Mouse (Mus musculus) lung, postnatal 0 days (tissue): ENCODE measurements around the gene Gm10663. TPM values are rescaled to one million over a fixed set of nuclear protein-coding genes. Genes with fewer than 3 reads are reported as not detected.

Source experiments
- ATAC-seq: fragments of 200-750 bp; cut with Nextera tagmentation; 2 replicates; pipeline ENCODE4 v1.8.0; 2017; ENCODE audit warnings: moderate library complexity
- DNase-seq: peaks from one replicate; pipeline ENCODE4 v3.0.0-alpha.2; 2016; ENCODE audit warnings: low spot score
- H3K27ac ChIP-seq: fragments of 300-500 bp; sonication (generic); 2 replicates; pipeline ENCODE4 v1.5.1; 2014; ENCODE audit warnings: antibody characterized with exemption, mild to moderate bottlenecking, low read length, mixed read lengths
- H3K27me3 ChIP-seq: fragments of 300-500 bp; sonication (generic); replicated peaks from 2 replicates; pipeline ENCODE4 v1.6.1; 2014; ENCODE audit warnings: low read length, mixed read lengths; ENCODE audit not compliant: insufficient read depth
- H3K36me3 ChIP-seq: fragments of 300-500 bp; sonication (generic); 2 replicates; pipeline ENCODE4 v1.6.1; 2014; ENCODE audit warnings: low read length, mixed read lengths; ENCODE audit not compliant: insufficient read depth
- H3K4me1 ChIP-seq: fragments of 300-500 bp; sonication (generic); 2 replicates; pipeline ENCODE4 v1.6.1; 2014; ENCODE audit warnings: antibody characterized with exemption, low read depth, low read length, mixed read lengths; ENCODE audit not compliant: insufficient read depth
- H3K4me2 ChIP-seq: fragments of 300-500 bp; sonication (generic); replicated peaks from 2 replicates; pipeline ENCODE4 v1.6.1; 2014; ENCODE audit warnings: low read depth, mild to moderate bottlenecking, low read length, moderate library complexity, mixed read lengths
- H3K4me3 ChIP-seq: fragments of 300-500 bp; sonication (generic); 2 replicates; pipeline ENCODE4 v1.5.1; 2014; ENCODE audit warnings: low read depth, low read length
- H3K9ac ChIP-seq: fragments of 300-500 bp; sonication (generic); replicated peaks from 2 replicates; pipeline ENCODE4 v1.6.1; 2014; ENCODE audit warnings: low read depth, mild to moderate bottlenecking
- H3K9me3 ChIP-seq: fragments of 300-500 bp; sonication (generic); 2 replicates; pipeline ENCODE4 v1.6.1; 2016; ENCODE audit warnings: low read length, mixed read lengths
- CTCF ChIP-seq: IDR thresholded peaks from 2 replicates; pipeline ENCODE4 v1.5.1; 2016; ENCODE audit warnings: antibody characterized with exemption, mild to moderate bottlenecking
- EP300 ChIP-seq: IDR thresholded peaks from 2 replicates; pipeline ENCODE4 v1.6.1; 2016; ENCODE audit warnings: antibody characterized with exemption, mild to moderate bottlenecking, control low read depth
- WGBS: fragments of 180-500 bp; shearing (Covaris S2); extraction: QIAGEN DNeasy Blood & Tissue Kit; methylation state at CpG from one replicate; pipeline ENCODE4 v1.1.7; 2014; 5-methylcytosine and 5-hydroxymethylcytosine counted together
- microRNA-seq: library from miRNA; unstranded; fragments of <30 nt; microRNA quantifications from one replicate; pipeline ENCODE4, GENCODE M21; 2016
- polyA plus RNA-seq: library from polyadenylated mRNA; unstranded; fragments of >200 nt; fragmentation: Nextera tagmentation; extraction: Ambion mirVana; gene quantifications from 2 replicates; pipeline ENCODE4 v1.2.1, GENCODE M21; 2015

The Gm10663 gene
- polyA plus RNA-seq, 1 experiment from 2014 or later = not detected

GRCm38 (mm10) chr8:65110285-65110691, 35.5 kb downstream of the Gm10663 start:
- Histone ChIP-seq H3K4me3 (no peak overlapping the region), H3K9me3 (no peaks in the 10 kb centered on the region), H3K27me3 (no peaks in the 10 kb centered on the region), H3K4me1 (no peaks in the 10 kb centered on the region), H3K27ac (no peak overlapping the region), H3K9ac (no peak overlapping the region), H3K36me3 (no peaks in the 10 kb centered on the region), H3K4me2 (no peak overlapping the region)
- ATAC-seq = peak; percentile 60
- TF ChIP-seq EP300 = no peak
- TF ChIP-seq CTCF = peak; percentile 93
- peak; percentile 83 for DNase-seq
- WGBS = 27% methylated on average over 5 of the region's 5 CpGs

- H3K4me2 ChIP-seq = no peak overlapping the region
- H3K9me3 ChIP-seq = no peaks in the 10 kb centered on the region
- H3K36me3 ChIP-seq = no peaks in the 10 kb centered on the region
- no peak overlapping the region for H3K27ac ChIP-seq
- no peak overlapping the region for H3K4me3 ChIP-seq
- 62% methylated on average over 6 of the region's 6 CpGs for WGBS
- DNase-seq = peak; percentile 41
- no peak overlapping the region for H3K9ac ChIP-seq
- ATAC-seq = peak; percentile 80
- H3K27me3 ChIP-seq = no peaks in the 10 kb centered on the region
- H3K4me1 ChIP-seq = no peaks in the 10 kb centered on the region
- no peak for TF ChIP-seq CTCF
- no peak; the same call in 1 of the 2 replicates for TF ChIP-seq EP300
These were observed 37.3 kb downstream of the Gm10663 start for GRCm38 (mm10) chr8:65112092-65112491.

DNA sequence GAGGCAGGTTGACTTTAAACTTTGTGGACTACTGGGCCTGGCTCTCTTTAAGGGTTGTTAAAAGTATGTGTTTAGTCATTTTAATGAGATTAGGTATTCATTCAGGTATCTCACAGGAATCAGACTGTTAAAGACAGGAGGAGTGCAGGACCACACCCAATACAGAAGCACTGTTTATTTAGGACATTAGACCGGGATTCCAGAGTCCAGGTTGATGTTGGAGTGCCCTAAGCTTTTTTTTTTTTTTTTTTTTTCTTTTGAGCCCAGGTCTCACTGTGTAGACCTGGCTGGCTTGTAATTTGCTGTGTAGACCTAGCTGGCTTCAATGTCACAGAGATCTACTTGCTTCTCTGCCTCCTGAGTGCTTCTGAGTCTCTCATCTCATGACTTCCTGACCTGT, 51.2 kb downstream of the Gm10663 start:
- Histone ChIP-seq H3K4me3 (no peak overlapping the region), H3K36me3 (no peaks in the 10 kb centered on the region), H3K9ac (no peak overlapping the region), H3K4me1 (no peaks in the 10 kb centered on the region), H3K27me3 (no peaks in the 10 kb centered on the region), H3K27ac (no peak overlapping the region), H3K9me3 (no peaks in the 10 kb centered on the region), H3K4me2 (no peak overlapping the region)
- DNase-seq (no peak), ATAC-seq (0 out of 2 replicates have a peak, but pooled peaks have one; percentile 12)
- 33% methylated on average over 1 of the region's 1 CpGs for WGBS
- no peak for TF ChIP-seq CTCF
- TF ChIP-seq EP300 = no peak

DNA sequence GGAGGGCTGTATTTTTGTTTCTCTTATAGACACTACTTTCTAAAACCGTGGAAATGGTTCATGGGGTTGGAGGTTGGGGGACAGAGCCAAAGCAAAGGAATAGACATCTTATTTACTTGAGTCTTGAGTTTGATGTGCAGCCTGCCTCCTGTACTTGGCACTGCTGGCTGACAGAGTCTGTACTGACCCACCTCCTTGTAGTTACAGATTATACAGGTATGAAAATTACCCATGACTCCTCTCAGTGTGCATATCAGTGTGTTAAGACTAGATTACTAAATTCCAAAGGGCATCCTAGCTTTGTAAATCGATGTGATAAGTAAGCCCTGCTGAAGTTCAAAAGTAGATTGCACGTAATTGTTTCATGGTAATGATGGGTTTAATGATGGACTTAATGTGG, 51.6 kb downstream of the Gm10663 start:
- 70% methylated on average over 3 of the region's 3 CpGs for WGBS
- no peaks in the 10 kb centered on the region for H3K36me3 ChIP-seq
- DNase-seq (no peak), ATAC-seq (no peak)
- TF ChIP-seq CTCF (no peak), EP300 (no peak)
- no peaks in the 10 kb centered on the region for H3K9me3 ChIP-seq
- H3K9ac ChIP-seq = no peak overlapping the region
- no peak overlapping the region for H3K4me3 ChIP-seq
- no peaks in the 10 kb centered on the region for H3K4me1 ChIP-seq
- H3K27me3 ChIP-seq = no peaks in the 10 kb centered on the region
- no peak overlapping the region for H3K4me2 ChIP-seq
- H3K27ac ChIP-seq = no peak overlapping the region

Small RNAs within 50 kb of the gene (microRNA-seq; reads per million reads assigned to microRNA genes)
- not detected for gene Gm24333

Other genes starting within 250 kb of the Gm10663 start
- 12.6 and 14.0 TPM in 2 replicates for gene Klhl2, start 225.0 kb upstream of the Gm10663 start, polyA plus RNA-seq
- gene Tmem192, start 127.8 kb upstream of the Gm10663 start, polyA plus RNA-seq = 26.4 and 34.4 TPM in 2 replicates
- not detected in 2 replicates for gene Trim75, start 87.2 kb upstream of the Gm10663 start, polyA plus RNA-seq
- gene Trim61, start 56.5 kb upstream of the Gm10663 start, polyA plus RNA-seq = not detected in 2 replicates
- not detected in 2 replicates for gene Trim60, start 56.4 kb upstream of the Gm10663 start, polyA plus RNA-seq
- gene Apela, start 37.7 kb upstream of the Gm10663 start, polyA plus RNA-seq = 0.58 and 0.77 TPM in 2 replicates
- 4.3 and 5.8 TPM in 2 replicates for gene BC030870, start 54.5 kb downstream of the Gm10663 start, polyA plus RNA-seq